Comparison of ENCODE assay signal across 8 mouse cellular contexts in genomic region chr7:25155469-25156157, GRCm38 (mm10). TPM values are rescaled to one million over a fixed set of nuclear protein-coding genes. Genes with fewer than 3 reads are reported as not detected.
DNase-seq lines count a peak whose midpoint lies in the region; ATAC-seq lines count a peak whose summit lies in the region.

No protein-coding gene starts in this region.

- no peaks in the 10 kb centered on the region for H3K9me3 ChIP-seq in heart, embryonic 12.5 days (replicated peaks)
- H3K9me3 ChIP-seq in limb, embryonic 11.5 days (ENCODE audit: control insufficient read depth, low read length): no peaks in the 10 kb centered on the region
- H3K9me3 ChIP-seq in midbrain, embryonic 14.5 days (ENCODE audit: control insufficient read depth, low read length): no peaks in the 10 kb centered on the region

- H3K36me3 ChIP-seq in heart, embryonic 12.5 days: no peaks in the 10 kb centered on the region
- H3K36me3 ChIP-seq in limb, embryonic 11.5 days (ENCODE audit: control insufficient read depth, insufficient read depth, low read length): no peaks in the 10 kb centered on the region
- H3K36me3 ChIP-seq in midbrain, embryonic 14.5 days (ENCODE audit: control insufficient read depth, insufficient read depth, low read length): no peaks in the 10 kb centered on the region; the same call in 1 of the 2 replicates

- peak overlapping the region; percentile 35 for H3K4me2 ChIP-seq in heart, embryonic 12.5 days
- peak overlapping the region; percentile 34 for H3K4me2 ChIP-seq in limb, embryonic 11.5 days (ENCODE audit: low read depth, severe bottlenecking)
- peak overlapping the region; percentile 46 for H3K4me2 ChIP-seq in midbrain, embryonic 14.5 days (ENCODE audit: low read length)

- intact Hi-C loops in heart, postnatal 36 days (cut with DNase I): no loop called here

- H3K27ac ChIP-seq in heart, embryonic 12.5 days (ENCODE audit: poor library complexity, severe bottlenecking): no peak overlapping the region
- H3K27ac ChIP-seq in limb, embryonic 11.5 days (replicated peaks; ENCODE audit: low read depth, low read length): no peak overlapping the region
- peak overlapping the region; percentile 63 for H3K27ac ChIP-seq in midbrain, embryonic 14.5 days (replicated peaks; ENCODE audit: low read depth, low read length)

- 8% methylated on average over 16 of the region's 17 CpGs for WGBS in heart, embryonic 12.5 days
- 12% methylated on average over 17 of the region's 17 CpGs for WGBS in limb, embryonic 11.5 days
- 11% methylated on average over 17 of the region's 17 CpGs for WGBS in midbrain, embryonic 14.5 days

- no peak for DNase-seq in heart, postnatal 36 days
- peak; percentile 76 for DNase-seq in c-Kit-positive CD71-positive TER-119-positive erythroid progenitor cells, embryonic 14.5 days (ENCODE audit: low spot score)
- peak; percentile 48 for DNase-seq in limb, embryonic 11.5 days (ENCODE audit: low spot score)
- no peak for DNase-seq in midbrain, embryonic 14.5 days
- DNase-seq in thymus, postnatal 10 days (ENCODE audit: low spot score in 2 of 2): peak; percentile 32 to 44
- no peak for DNase-seq in frontal cortex, postnatal 14 days (ENCODE audit: low spot score in 2 of 2)
- DNase-seq in right cerebral cortex, adult 2 months (ENCODE audit: low spot score in 2 of 2): no peak

- H3K4me3 ChIP-seq in heart, embryonic 12.5 days: 0 out of 2 replicates have a peak overlapping the region, but pooled peaks have one; percentile 6
- H3K4me3 ChIP-seq in limb, embryonic 11.5 days (ENCODE audit: low read depth, low read length): 0 out of 2 replicates have a peak overlapping the region, but pooled peaks have one; percentile 6
- 0 out of 2 replicates have a peak overlapping the region, but pooled peaks have one; percentile 2 for H3K4me3 ChIP-seq in midbrain, embryonic 14.5 days (replicated peaks; ENCODE audit: low read depth, low read length)

- H3K9ac ChIP-seq in heart, embryonic 12.5 days: no peak overlapping the region
- H3K9ac ChIP-seq in limb, embryonic 11.5 days (ENCODE audit: low read length): no peak overlapping the region
- H3K9ac ChIP-seq in midbrain, embryonic 14.5 days (replicated peaks; ENCODE audit: low read length): peak overlapping the region; percentile 37

- ATAC-seq in heart, embryonic 12.5 days (ENCODE audit: insufficient number of reproducible peaks, low FRiP score): peak; percentile 87
- peak; percentile 75; the same call in 1 of the 2 replicates for ATAC-seq in limb, embryonic 11.5 days (ENCODE audit: insufficient number of reproducible peaks, low FRiP score, low TSS enrichment, low read depth)
- ATAC-seq in midbrain, embryonic 14.5 days (ENCODE audit: low FRiP score, low TSS enrichment): no peak

- H3K27me3 ChIP-seq in heart, embryonic 12.5 days (replicated peaks): peaks cover 87% of the 10 kb centered on the region
- H3K27me3 ChIP-seq in limb, embryonic 11.5 days (ENCODE audit: control insufficient read depth, insufficient read depth, low read length): 0 out of 2 replicates have a peak, but pooled peaks cover 3% of the 10 kb centered on the region
- no peaks in the 10 kb centered on the region for H3K27me3 ChIP-seq in midbrain, embryonic 14.5 days (ENCODE audit: control insufficient read depth, insufficient read depth, low read length)

- H3K4me1 ChIP-seq in heart, embryonic 12.5 days (replicated peaks): peaks cover 12% of the 10 kb centered on the region
- peaks cover 51% of the 10 kb centered on the region for H3K4me1 ChIP-seq in limb, embryonic 11.5 days (ENCODE audit: control insufficient read depth, insufficient read depth, low read length)
- peaks cover 56% of the 10 kb centered on the region for H3K4me1 ChIP-seq in midbrain, embryonic 14.5 days (ENCODE audit: control insufficient read depth, insufficient read depth, low read length)

RNA-seq across cellular contexts. Expression of gene Pou2f2, which starts 23.9 kb away (rescaled TPM):
- 0.54 and 0.81 TPM in 2 replicates for polyA plus RNA-seq in heart, embryonic 12.5 days (2016; fragmentation: Nextera tagmentation; extraction: Ambion mirVana)
- total RNA-seq in heart, postnatal 36 days (2021): under 1 TPM; 0.53 to 0.68 TPM
- 3.9 and 6.2 TPM in 2 replicates for polyA plus RNA-seq in limb, embryonic 11.5 days (2014; fragmentation: Nextera tagmentation; extraction: Ambion mirVana)
- polyA plus RNA-seq in midbrain, embryonic 14.5 days (2014; fragmentation: Nextera tagmentation; extraction: Ambion mirVana): 40.6 and 46.7 TPM in 2 replicates

Comparison
In these comparisons a context has a peak if more than half of its experiments do, and no peak if none do; other contexts are left out.
1. DNase-seq: peak in c-Kit-positive CD71-positive TER-119-positive erythroid progenitor cells, embryonic 14.5 days (single experiment), limb, embryonic 11.5 days (single experiment) and thymus, postnatal 10 days (2 of 2); none in heart, postnatal 36 days (0 of 2), midbrain, embryonic 14.5 days (single experiment), frontal cortex, postnatal 14 days (0 of 2) and right cerebral cortex, adult 2 months (0 of 2).
2. Peak in every context shown above with its lines, with median percentiles within 50 percentile points of each other: H3K4me2 ChIP-seq and H3K4me3 ChIP-seq.